Mouse (Mus musculus): ENCODE measurements around the gene Hbb-y.

DNA sequence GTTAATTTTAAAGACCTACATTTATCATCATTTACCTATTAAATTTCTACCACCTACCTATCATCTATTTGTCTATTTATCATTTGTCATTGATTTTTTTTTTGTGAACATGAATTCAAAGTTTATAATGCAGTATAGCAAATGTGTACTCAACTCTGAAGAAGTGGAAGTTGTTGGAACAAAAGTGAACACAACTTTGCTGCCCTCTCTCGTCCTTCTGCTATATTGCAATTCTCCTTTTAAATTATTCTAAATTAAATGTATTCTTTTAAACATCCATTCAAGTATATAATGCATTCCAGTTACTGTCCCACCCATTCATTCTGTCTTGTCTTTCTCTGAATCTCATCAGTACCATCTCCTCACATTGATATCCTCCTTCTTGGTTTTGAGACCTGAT, 20.0 kb upstream of the Hbb-y start:
- TF ChIP-seq TAL1 (IDR thresholded peaks at IDR 0.05; ENCODE audit: low read length) = no peak
- TF ChIP-seq GATA1 (IDR thresholded peaks at IDR 0.05; ENCODE audit: low read length) = no peak

All from erythroblast, embryonic 14.5 days (primary cell).